Comparison of ENCODE assay signal across 13 mouse cellular contexts in the genomic region with DNA sequence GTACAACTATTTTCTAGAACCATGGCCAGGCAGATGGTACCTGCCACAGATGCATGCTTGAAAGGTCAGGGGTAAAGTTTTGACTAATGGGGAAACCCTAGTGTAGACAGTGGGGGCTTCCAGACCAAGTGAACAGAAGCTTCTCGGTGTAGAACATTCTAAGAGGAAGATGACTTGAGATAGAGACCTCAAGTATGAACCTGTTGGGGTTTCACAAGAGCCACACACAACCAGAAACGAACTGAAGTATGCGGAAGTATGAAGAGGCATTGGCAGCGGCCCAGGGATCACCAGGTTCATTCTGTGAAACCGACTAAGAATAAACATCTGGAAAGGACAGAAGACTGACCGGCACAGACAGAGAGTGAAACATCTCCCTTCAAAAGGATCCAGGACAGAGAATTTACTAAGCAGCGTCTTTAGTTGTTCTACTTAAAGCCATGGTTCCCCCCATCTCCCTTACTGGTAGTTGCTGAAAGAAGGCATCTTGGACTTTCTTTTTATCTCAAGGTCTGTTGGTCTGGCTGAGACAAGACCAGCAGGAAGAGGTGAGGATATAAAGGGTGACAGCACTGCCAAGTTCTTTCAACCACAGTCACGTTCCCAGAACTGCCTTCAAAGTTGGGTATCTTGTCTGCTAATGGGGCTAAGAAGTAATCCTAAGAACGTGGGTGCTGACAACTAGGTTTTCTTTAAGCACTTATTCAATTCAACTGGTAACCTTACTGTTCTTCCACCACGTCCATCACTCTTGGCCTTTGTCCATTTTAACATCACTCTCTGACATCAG. TPM values are rescaled to one million over a fixed set of nuclear protein-coding genes. Genes with fewer than 3 reads are reported as not detected.
DNase-seq lines count a peak whose midpoint lies in the region; ATAC-seq lines count a peak whose summit lies in the region.
"Had no signal": no experiment of that assay in that cellular context is flagged by ENCODE, and none has a peak within 500 bp of the region (broad histone marks: within the 10 kb centered on the region; RNA-seq: fewer than 3 reads in every experiment).

No protein-coding gene starts in this region.

- peak; percentile 14 to 20 for DNase-seq in urinary bladder, postnatal 36 days (ENCODE audit: low spot score in 2 of 2)
- no peak for DNase-seq in urinary bladder, postnatal 10 days (ENCODE audit: low spot score)
- DNase-seq in kidney, postnatal 4 days = peak; percentile 43 to 61
- no peak for DNase-seq in gastrocnemius, adult 8-10 months (ENCODE audit: low spot score in 2 of 2)
- DNase-seq in neural tube, embryonic 10.5 days (ENCODE audit: extremely low spot score, low spot score) = no peak
- no peak for DNase-seq in thymus, postnatal 25 days
- DNase-seq: cerebellum, adult 18-20 months; gastrocnemius, postnatal 36 days; layer of hippocampus, adult 9-11 months; liver, postnatal 0 days had no signal

- ATAC-seq in granulocyte monocyte progenitor cell, adult 5-6 weeks (replicated peaks; ENCODE audit: poor library complexity, severe bottlenecking) = peak; percentile 93
- ATAC-seq: intestine, embryonic 15.5 days; liver, postnatal 0 days; Patski had no signal

RNA-seq across cellular contexts. Expression of a gene that starts 18.6 kb away (rescaled TPM):
- total RNA-seq in granulocyte monocyte progenitor cell, adult 5-6 weeks (2014; fragmentation: Nextera tagmentation) = not detected in 2 replicates
- not detected in 2 replicates for total RNA-seq in granulocyte monocyte progenitor cell, adult 5-6 weeks (2017)
- under 1 TPM in 3 of 4 experiments, not detected in 1; 0.15 to 0.67 (median 0.27) TPM for total RNA-seq in gastrocnemius, adult 8-10 months (2022)

Comparison
In these comparisons a context has a peak if more than half of its experiments do, and no peak if none do; other contexts are left out.
1. DNase-seq: peak in urinary bladder, postnatal 36 days (2 of 2) and kidney, postnatal 4 days (2 of 2); none in urinary bladder, postnatal 10 days (single experiment), gastrocnemius, adult 8-10 months (0 of 2), neural tube, embryonic 10.5 days (single experiment) and thymus, postnatal 25 days (single experiment).